Mouse (Mus musculus): ENCODE results near the gene Pycr1. TPM values are rescaled to one million over a fixed set of nuclear protein-coding genes. Genes with fewer than 3 reads are reported as not detected.
"Not testable (repeated sequence)": the region's sequence is repeated elsewhere in the genome, so short reads cannot be mapped to it uniquely, and the experiment has no call there.

The Pycr1 gene
- 1 to 10 TPM; 3.7 to 5.3 (median 4.8) TPM for total RNA-seq (2022)

- DNase-seq (ENCODE audit: low spot score in 2 of 2): peak; percentile 91
Measured at GRCm38 (mm10) chr11:120643601-120643987, at the start of gene Pycr1. TSS of gene Pycr1 (minus strand) at chr11:120643769.

- no peak for DNase-seq (ENCODE audit: low spot score in 2 of 2)
Measured at GRCm38 (mm10) chr11:120692471-120693011, 49.0 kb upstream of the Pycr1 start.

DNA sequence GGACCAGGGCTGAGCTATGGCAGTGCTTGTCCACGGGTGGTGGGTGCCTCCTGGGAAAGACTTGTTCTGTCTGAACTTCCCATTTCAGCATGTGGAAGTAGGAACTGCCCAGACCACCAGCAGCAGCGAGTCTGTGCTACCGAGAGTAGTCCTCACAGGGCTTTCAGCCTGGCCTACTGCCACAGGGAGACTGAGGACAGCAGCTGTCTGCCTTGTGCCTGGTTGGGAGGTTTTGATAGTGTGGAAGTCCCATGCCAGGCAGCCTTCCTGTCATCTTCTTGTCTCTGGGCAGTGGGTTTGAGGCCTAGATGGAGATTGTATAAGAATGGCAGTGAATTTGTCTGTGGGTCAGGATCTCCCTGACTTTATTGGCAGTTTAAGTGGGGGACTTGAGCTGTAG, 45.8 kb upstream of the Pycr1 start:
- no peak for DNase-seq (ENCODE audit: low spot score in 2 of 2)

DNA sequence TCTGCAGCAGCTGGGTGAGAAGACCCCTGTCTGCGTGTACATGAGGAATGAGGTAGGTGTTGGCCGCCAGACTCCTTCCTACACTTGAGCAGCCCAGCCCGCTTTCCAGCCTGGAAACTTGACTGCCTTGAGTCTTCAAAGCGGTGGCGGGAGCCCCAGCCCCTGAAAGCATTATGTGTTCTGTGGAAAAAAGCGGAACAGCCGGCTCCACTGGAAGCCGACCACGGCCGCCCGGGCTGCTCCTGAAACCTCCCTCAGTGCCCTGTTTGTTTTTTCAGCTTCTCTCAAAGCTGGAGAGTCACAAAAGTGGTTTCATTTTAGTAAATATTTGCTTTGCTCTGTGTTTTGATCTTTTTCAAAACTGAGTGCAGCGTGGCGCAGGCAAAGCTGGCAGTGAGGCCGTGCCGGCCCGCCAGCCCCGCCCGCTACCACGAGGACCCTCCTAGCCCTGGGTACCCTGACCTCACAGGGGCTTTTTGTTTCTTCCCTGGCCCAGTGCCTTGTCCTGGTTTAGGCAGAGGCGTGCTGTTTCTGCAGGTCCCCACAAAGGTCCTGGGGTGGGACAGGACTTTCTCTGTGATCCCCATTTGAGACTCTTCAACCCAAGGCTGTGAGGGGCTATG, 43.2 kb upstream of the Pycr1 start:
- no peak for DNase-seq (ENCODE audit: low spot score in 2 of 2)

GRCm38 (mm10) chr11:120684660-120685059, 41.1 kb upstream of the Pycr1 start:
- no peak for DNase-seq (ENCODE audit: low spot score in 2 of 2)

DNA sequence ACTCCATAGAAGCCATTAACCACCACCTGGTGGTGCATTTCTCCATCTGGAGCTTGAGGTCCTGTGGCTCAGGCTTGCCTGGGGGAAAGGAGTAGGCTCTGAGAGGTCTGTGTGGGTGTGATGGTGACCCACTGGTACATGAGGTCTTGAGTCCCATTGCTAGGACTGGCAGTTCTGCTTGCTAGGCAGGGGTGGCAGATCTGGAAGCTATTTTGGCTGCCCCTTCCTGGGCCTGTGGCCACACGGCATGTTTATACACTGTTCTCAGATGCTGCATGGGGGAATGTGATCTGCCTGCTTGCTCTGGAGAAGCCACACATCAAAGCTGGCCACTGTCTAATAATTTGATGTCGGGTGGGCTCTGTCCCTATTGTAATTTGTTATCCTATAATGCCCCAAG, 40.5 kb upstream of the Pycr1 start:
- peak; percentile 33 to 36 for DNase-seq (ENCODE audit: low spot score in 2 of 2)

DNA sequence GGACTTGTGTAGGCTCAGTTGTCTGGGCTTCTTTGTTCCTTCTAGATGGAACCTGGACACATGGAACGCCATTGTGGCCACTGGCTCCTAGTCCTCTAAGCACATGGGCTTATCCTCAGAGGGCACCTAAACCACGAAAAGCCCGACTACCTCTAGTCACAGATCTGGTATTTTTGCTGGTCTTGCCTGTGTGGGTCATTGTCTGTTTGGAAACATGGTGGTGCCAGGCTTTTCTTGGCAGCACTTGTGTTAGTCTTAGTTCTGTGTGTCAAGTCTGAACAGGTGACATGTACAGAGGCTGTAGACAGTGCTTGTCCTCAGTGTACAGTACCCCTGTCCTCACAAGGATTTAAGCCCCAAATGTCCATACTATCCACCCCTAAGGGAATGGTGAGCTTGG, 40.0 kb upstream of the Pycr1 start:
- no peak for DNase-seq (ENCODE audit: low spot score in 2 of 2)

- DNase-seq (ENCODE audit: low spot score in 2 of 2): no peak
Measured at GRCm38 (mm10) chr11:120682683-120683082, 39.1 kb upstream of the Pycr1 start.

DNA sequence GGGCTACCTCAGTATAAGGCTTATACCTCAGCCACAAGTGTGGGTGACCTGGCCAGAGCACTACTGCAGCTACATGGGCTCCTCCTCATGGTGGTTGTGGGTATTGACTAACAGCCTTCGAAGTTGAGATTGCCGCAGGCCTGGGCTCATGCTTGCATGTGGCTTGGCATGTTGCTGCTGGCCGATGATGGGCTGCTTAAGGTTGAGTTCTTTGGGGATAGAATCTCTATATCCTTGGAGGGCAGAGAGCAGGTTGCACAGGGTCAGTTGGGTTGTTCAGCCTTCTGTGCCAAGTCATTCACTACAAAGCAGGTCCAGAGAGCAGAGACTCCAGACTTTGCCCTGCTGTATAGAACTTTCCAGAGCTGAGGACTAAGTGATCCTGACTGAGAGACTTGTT, 36.3 kb upstream of the Pycr1 start:
- no peak for DNase-seq (ENCODE audit: low spot score in 2 of 2)

DNA sequence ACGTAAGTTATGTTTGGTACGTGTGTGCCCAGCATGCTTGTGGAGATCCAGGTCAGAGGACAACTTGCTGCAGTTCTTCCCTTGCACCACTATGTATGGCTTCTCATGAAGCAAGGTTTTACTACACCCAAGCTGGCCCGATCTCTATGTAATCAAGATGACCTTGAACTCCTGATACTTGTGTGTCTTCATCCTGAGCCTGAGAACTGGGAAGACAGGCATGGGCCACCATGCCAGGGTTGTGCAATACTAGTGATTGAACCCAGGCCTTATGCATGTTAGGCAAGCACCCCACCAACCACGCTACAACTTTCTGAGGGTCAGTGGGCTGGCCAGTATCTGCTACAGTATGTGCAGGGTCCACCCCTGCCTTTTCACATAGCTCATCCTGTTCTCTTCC, 33.4 kb upstream of the Pycr1 start:
- no peak for DNase-seq (ENCODE audit: low spot score in 2 of 2)

DNA sequence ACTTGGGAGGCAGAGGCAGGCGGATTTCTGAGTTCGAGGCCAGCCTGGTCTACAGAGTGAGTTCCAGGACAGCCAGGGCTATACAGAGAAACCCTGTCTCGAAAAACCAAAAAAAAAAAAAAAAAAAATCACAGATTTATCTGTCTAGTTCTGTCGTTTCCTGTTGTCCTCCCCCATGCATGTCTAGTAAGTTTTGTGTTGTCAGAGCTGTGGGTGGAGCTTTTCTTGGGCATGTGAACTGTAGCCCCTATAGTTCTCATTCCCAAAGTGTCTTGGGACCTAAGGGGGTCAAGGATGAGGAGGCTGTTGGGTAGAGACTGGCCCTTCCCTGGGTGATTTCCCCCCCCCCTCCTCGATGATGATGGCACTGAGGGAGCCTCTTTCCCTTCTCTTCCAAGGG, 32.3 kb upstream of the Pycr1 start:
- not testable (repeated sequence) for DNase-seq (ENCODE audit: low spot score in 2 of 2)

- DNase-seq (ENCODE audit: low spot score in 2 of 2): no peak
Measured at GRCm38 (mm10) chr11:120673594-120674122, 30.1 kb upstream of the Pycr1 start.

DNA sequence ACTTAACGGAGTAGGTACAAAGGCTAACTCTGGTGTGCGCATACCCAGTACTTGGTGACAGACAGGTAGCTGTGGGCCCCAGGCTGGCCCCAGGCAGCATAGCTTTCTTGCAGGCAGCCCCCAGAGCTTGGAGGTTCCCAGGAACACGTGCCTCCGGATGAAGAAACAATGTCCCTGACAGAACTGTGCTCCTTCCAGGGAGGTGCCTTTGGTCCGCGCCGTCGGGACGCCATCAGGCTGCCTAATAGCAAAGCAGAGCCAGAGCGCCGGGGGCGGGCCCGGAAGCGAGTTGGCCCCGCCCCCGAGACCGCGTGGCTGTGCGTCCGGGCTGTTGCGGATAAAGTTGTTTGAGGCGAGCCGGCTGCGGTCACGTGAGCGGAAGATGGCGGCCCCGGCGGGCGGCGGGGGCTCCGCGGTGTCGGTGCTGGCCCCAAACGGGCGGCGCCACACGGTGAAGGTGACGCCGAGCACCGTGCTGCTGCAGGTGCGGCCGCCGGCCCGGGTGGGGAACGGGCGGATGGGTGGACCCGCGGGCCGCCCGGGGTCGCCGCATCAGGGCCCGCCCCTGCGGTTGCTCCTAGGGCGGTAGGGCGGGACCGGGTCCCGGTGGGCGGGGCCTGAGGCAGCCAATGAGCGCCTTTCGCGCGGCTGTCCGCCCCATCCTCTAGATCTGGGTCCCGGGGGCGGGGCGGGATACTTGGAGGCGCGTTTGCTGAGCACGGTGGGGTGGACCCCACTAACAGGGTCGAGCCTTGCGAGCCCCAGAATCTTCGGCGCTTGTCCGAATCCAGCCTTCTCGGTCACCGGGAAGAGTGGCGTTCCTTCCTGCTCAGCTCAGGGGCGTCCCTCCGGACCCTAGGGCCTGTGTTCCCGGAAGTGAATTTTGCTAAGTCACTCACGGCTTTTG, 29.4 kb upstream of the Pycr1 start, which contains the start of gene Aspscr1:
Gene Aspscr1, plus strand, starts transcription at position 287 of the 907 bp plus-strand sequence.
- peak; percentile 94 to 96 for DNase-seq (ENCODE audit: low spot score in 2 of 2)

DNA sequence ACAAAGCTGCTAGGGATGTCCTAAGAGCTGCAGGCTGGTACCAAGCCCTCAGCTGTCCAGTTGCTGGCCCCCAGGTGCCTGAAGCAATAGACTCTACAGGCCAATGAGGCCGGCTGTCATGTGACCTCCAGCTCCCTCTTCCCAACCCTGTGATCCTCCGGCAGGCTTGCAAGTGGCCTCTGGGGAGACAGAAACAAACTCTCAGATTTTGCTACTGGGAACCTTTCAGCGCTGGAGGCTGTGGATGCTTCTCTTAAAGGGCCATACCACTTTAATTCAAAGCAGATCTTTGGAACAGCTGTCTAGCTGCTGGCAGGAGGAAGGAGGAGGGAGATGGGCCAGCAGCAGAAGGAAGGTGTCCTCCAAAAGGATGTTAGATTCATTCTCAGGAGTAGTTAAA, 23.0 kb upstream of the Pycr1 start:
- no peak for DNase-seq (ENCODE audit: low spot score in 2 of 2)

GRCm38 (mm10) chr11:120665406-120665805, 21.8 kb upstream of the Pycr1 start:
- no peak for DNase-seq (ENCODE audit: low spot score in 2 of 2)

- no peak for DNase-seq (ENCODE audit: low spot score in 2 of 2)
Measured at GRCm38 (mm10) chr11:120663714-120664113, 20.1 kb upstream of the Pycr1 start.

GRCm38 (mm10) chr11:120662759-120663158, 19.2 kb upstream of the Pycr1 start:
- no peak for DNase-seq (ENCODE audit: low spot score in 2 of 2)

DNA sequence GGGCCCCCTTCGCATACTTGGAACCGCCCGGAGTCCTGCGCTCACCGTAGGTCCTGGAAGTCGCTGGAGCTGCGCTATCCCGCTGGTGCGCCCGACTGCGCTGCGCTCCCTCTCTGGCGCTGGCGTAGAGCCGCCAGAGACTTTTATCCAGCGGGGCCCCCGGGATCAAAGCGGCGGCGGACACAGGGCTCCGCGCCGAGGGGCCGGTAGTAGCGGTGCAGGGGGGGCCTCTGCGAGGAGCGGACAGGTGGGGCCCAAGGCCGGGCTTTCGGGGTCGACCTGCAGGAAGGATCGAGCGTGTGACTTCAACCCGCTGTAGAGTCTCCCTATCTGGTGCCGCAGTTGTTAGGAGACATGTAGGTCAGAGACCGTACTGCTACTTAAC, 17.5 kb upstream of the Pycr1 start, which contains the start of gene Notum:
Gene Notum, minus strand, starts transcription at position 100 of the 385 bp plus-strand sequence.
- DNase-seq (ENCODE audit: low spot score in 2 of 2): no peak

DNA sequence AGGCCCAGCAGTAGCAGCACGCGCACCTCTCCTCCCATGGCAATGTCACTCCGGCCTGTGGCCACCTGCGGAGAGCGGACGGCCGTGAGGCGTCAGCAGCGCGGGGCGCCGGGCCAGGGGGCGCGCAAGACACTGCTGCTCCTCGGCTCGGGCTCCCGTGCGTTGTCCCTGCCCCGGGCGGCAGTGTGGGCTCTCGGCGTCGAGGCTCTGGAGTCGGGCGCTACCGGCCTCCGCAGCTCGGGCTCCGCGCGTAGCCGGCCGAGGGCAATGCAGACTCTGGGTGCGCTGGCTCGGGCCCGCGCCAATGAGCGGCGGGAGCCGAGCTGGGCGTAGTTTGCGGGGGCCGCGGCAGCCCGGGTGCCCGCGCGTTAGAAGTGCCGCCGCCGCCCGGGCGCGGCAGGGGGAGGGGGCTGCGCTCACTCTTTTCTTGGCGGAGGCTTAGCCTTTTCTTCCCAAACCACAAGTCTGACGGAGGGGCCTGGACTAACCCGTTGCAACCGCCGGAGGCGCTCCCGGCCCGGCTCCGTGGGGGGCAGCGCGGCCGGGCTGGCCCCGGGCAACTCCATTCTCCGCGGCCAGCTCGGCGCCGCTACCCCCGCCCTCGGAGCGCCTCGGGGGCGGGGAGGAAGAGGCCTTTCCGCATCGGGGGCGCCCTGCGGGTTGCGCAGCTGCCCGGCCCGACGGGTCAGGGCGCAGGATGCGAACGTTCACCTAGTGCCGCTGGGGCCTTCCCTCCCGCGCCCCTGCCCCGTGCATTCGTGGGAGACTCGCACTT, 16.9 kb upstream of the Pycr1 start:
- DNase-seq (ENCODE audit: low spot score in 2 of 2): no peak

GRCm38 (mm10) chr11:120659509-120660300, 16.1 kb upstream of the Pycr1 start:
- no peak for DNase-seq (ENCODE audit: low spot score in 2 of 2)

Measured in gastrocnemius, adult 8-10 months (tissue).